Mouse (Mus musculus): ENCODE data around the gene D630045J12Rik.

- TF ChIP-seq CTCF (IDR thresholded peaks at IDR 0.05; ENCODE audit: low read depth) (no peak), EP300 (IDR thresholded peaks at IDR 0.05; ENCODE audit: low read depth) (no peak)
Measured at GRCm38 (mm10) chr6:38128115-38128514, 125.7 kb downstream of the D630045J12Rik start.
